Mouse (Mus musculus): ENCODE measurements around the gene Pid1.

Gene Pid1

GRCm38 (mm10) chr1:84077023-84077422 is 287.0 kb downstream of the Pid1 start:
- no peak for DNase-seq (ENCODE audit: inconsistent ontology term)

- no peak for DNase-seq (ENCODE audit: inconsistent ontology term)
These were observed 306.9 kb downstream of the Pid1 start for GRCm38 (mm10) chr1:84056884-84057630.

- DNase-seq (ENCODE audit: inconsistent ontology term): peak; percentile 92
These were observed 307.7 kb downstream of the Pid1 start for GRCm38 (mm10) chr1:84056306-84056705.

- DNase-seq (ENCODE audit: inconsistent ontology term): no peak
These were observed 338.2 kb downstream of the Pid1 start for GRCm38 (mm10) chr1:84025746-84026145.

- DNase-seq (ENCODE audit: inconsistent ontology term): no peak
These were observed 351.1 kb downstream of the Pid1 start for GRCm38 (mm10) chr1:84012871-84013375.

- no peak for DNase-seq (ENCODE audit: inconsistent ontology term)
These were observed 361.4 kb downstream of the Pid1 start for GRCm38 (mm10) chr1:84002630-84003029.

All from Muller cell, postnatal 12 days (primary cell).